Mouse (Mus musculus): ENCODE measurements around the gene Ap3b1. TPM values are rescaled to one million over a fixed set of nuclear protein-coding genes. Genes with fewer than 3 reads are reported as not detected.

The Ap3b1 gene
- total RNA-seq, 2 experiments from 2014 or later, result 29.4 to 31.8 TPM

- DNase-seq, result no peak
Observed at GRCm38 (mm10) chr13:94454131-94454530, 95.4 kb downstream of the Ap3b1 start.

DNA sequence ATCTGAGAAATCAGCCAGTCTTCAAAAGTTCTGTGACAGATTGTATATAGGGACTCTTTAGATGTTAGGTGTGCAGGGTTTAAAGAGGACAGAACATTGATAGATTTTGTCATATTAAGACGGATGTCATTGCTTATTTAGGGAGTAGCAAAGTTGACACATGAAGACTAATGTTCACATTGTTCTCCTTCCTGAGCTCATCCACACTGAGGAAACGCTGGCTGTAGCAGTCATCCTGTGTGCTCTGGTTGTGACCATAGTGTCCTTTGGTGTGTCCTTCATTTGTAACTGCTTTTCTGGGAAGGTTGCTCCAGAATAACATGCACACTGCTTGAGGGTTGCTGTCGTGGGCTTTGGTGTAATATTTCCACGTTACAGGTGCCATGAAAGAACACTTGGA lies 100.4 kb downstream of the Ap3b1 start:
- DNase-seq, result no peak

GRCm38 (mm10) chr13:94464221-94464620 lies 105.5 kb downstream of the Ap3b1 start:
- DNase-seq, result no peak

DNA sequence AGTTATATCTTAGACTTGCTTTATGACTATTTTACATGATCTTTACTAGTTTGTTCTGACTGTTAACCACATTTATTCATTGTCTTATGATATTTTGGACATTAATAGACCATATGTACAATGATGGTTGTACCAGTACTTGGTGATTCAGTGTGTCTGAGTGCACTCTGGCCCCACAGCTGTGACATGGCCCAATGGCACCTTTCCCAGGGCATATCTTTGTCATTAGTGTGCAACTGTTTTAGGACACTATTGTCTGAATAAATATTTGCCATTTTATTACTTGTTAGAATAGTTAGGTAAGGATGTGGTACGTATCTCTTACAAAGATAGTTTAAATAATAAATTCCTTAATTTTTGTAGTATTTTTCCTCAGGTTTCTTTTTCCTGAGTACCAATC lies 109.8 kb downstream of the Ap3b1 start:
- DNase-seq, result no peak

DNA sequence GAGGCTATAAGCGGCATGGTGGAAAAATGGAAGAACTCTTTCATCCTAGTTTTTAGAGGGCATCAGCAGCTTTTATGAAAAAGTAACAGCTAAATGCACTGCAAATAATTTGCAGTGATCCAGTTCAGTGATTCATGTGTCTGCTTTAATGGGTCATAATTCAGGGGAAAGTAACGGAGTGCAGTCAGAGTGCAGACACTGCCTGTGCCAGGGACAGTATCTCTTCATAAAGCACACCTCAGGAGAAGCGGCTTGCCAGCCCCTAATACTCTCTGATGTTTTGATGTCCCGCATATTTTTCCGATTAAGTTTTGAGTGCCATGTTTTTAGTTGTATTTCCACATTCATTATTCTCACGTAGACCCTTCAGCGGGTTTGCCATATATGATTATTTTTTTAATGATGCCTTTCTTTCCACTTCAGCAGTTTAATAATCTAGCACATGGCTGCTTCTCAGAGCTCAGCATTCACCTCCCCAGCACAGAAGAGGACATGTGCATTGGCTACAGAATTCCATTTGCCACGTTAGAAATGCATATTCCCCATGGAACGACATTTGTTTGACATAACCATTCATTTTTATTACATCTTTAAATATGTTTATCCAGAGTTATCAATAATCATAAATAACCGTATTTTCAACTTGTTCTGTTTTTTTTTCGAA lies 112.4 kb downstream of the Ap3b1 start:
- no peak for DNase-seq

GRCm38 (mm10) chr13:94476208-94476607 lies 117.4 kb downstream of the Ap3b1 start:
- no peak for DNase-seq

- no peak for DNase-seq
Observed at GRCm38 (mm10) chr13:94480256-94480655, 121.5 kb downstream of the Ap3b1 start.

- no peak for DNase-seq
Observed at GRCm38 (mm10) chr13:94490684-94491083, 131.9 kb downstream of the Ap3b1 start.

GRCm38 (mm10) chr13:94491159-94491558 lies 132.4 kb downstream of the Ap3b1 start:
- DNase-seq, result no peak

- DNase-seq, result no peak
Observed at GRCm38 (mm10) chr13:94497521-94497920, 138.8 kb downstream of the Ap3b1 start.

GRCm38 (mm10) chr13:94506411-94506810 lies 147.7 kb downstream of the Ap3b1 start:
- DNase-seq, result no peak

GRCm38 (mm10) chr13:94508344-94508743 lies 149.6 kb downstream of the Ap3b1 start:
- no peak for DNase-seq

DNA sequence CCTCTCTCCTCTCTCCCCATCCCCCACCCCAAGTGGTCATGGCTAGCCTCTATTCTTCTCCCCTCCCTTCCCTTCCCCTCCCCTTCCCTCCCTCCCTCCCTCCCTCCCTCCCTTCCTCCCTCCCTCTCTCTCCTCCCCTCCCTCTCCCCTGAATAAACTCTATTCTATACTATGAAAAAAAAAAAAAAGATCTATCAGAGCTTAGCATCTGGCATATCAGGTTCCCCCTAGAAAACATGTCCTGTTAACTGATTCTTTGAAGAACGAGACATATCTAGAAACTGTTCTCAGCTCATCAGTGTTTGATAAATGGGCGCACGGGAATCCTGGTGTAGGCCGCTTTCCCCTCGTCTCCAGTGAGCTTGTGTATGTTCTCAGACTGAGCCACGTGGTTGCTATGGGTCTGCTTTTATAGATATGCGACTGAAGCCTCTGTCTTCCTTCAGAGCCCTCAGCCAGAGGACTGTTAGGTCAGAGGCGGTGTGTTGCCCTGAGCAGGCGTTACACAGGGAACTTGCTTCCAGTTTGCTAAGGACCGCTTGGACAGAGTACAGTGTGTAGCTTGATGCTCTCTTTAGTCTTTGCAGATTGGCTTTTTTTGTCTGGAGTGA lies 154.5 kb downstream of the Ap3b1 start:
- no peak for DNase-seq

- DNase-seq, result no peak
Observed at GRCm38 (mm10) chr13:94513898-94514297, 155.1 kb downstream of the Ap3b1 start.

GRCm38 (mm10) chr13:94514992-94515391 lies 156.2 kb downstream of the Ap3b1 start:
- DNase-seq, result no peak

DNA sequence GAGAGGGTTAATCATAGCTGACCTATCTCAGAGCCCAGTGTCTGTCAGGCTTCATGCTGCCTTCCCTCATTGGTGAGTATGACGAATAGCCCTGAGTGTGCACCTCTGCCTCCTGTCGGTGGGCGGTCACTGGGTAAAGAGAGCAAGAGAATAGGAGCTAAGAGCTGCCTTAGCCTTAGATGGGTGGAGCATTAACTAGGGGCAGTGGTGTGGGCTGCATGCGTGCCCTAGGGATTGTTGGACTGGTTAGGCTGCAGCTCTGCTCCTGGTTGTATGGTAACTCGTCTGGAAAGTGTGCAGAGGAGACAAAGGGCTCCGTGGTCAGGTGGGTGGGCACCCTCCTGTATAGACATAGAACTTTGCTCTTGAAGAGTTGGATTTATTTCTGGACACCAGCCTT lies 157.8 kb downstream of the Ap3b1 start:
- no peak for DNase-seq

DNA sequence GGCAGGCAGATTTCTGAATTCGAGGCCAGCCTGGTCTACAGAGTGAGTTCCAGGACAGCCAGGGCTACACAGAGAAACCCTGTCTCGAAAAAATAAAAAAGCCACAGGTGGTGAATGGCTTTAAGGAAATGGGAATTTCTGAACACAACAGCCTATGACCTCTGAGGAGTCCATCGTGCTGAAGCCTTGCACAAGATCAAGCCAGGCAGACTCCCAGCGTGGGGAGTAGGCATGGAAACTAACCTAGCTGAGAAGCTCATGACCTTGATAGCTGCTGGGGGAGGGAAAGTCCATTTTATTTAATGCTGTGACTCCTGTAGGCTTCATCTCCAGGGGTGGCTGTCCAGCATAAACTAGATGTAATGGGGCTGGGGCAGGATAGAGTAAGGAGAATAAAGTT lies 159.4 kb downstream of the Ap3b1 start:
- no peak for DNase-seq

GRCm38 (mm10) chr13:94519276-94519675 lies 160.5 kb downstream of the Ap3b1 start:
- no peak for DNase-seq

- no peak for DNase-seq
Observed at GRCm38 (mm10) chr13:94523213-94523612, 164.5 kb downstream of the Ap3b1 start.

- DNase-seq, result no peak
Observed at GRCm38 (mm10) chr13:94524669-94525238, 166.0 kb downstream of the Ap3b1 start.

GRCm38 (mm10) chr13:94529138-94529537 lies 170.4 kb downstream of the Ap3b1 start:
- DNase-seq, result no peak

DNA sequence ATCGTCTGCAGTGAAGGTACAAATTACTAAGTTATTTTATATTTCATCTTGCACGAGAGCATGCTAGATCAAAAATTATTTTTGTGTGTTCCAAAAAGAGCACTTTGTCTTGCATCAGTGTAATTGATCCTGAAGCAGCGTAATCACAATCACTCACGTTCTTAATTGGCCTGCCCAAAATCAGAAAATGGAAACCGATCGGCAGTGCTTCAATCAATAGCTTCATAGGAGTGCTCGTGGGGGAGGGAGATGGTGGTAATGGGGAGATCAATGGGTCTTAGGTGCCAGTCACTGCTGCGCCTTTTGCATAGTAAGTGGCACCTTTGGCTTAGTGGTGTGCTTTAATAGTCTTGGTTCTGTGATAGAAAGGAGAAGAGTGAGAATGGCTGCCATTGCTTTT lies 174.8 kb downstream of the Ap3b1 start:
- no peak for DNase-seq

DNA sequence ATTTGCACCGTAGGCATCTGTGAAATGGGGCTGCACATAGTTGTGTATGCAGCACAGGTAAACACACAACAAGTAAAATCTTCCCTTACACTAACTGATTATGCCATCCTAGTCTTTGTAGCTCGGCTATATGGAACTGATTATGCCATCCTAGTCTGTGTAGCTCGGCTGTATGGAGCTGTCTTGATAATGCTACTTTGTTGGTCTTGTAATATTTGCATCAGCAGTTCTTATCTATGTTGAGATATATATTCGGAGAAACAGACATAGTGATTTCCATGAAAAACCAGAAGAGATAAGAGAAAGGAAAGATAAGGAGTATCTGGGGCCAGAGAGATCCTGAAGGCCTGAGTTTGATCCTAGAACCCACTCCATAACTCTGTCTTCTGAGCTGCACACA lies 178.6 kb downstream of the Ap3b1 start:
- no peak for DNase-seq
